Mouse (Mus musculus): ENCODE results near the gene Atp5l.

DNA sequence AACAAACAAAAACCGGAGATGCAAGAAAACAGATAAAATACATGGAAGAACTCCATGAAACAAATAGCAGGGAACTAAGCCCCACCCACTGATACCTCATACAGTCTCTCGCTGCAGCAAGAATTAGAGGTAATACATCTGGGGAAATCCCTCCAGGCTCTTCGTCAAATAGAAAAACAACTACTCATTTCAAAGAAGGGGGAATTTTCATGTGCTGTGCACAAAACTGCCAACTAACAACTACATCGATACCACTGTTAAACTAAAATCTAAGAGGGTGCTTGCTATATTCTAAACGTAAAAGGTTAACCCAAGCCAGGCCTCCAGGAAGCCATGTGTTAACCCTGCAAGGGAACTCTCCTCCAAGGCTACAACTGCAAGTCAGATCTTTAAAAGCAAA lies 46.9 kb downstream of the Atp5l start:
- TF ChIP-seq CTCF (IDR thresholded peaks at IDR 0.05; ENCODE audit: low read depth): no peak
- TF ChIP-seq EP300 (optimal IDR thresholded peaks at IDR 0.05): no peak

Data from stomach, postnatal 0 days (tissue).